Mouse (Mus musculus): ENCODE measurements around the gene Cdc14b. TPM values are rescaled to one million over a fixed set of nuclear protein-coding genes. Genes with fewer than 3 reads are reported as not detected.
A peak's percentile ranks its signal among the peaks of the same experiment; 100 is the strongest.

Cdc14b gene
- polyA plus RNA-seq, 1 experiment from 2014 or later: 8.6 TPM

DNA sequence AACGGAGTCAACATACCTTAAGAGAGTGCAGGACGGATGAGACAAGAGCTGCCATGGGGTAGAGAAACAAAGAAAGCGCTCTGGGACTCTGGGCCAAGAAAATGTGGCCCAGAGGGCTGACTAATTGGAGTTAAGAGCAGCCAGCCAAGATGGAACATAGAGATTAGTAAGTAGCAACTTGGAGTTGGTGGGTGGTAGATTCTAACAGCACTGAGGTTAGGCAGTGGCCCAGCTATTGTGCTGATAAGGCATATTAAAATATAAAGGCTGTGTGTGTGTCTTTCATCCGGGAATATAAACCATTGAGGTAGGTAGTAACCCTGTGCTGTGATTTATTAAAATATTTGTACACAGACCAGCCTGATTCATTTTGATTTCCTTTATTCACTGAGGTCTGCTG, 11.2 kb upstream of the Cdc14b start:
- no peak overlapping the region for H3K9ac ChIP-seq (ENCODE audit: low read length)
- no peak overlapping the region for H3K4me3 ChIP-seq (ENCODE audit: low read length)
- peaks cover 3% of the 10 kb centered on the region; the same call in 1 of the 2 replicates for H3K36me3 ChIP-seq (ENCODE audit: control insufficient read depth, insufficient read depth, low read length)
- ATAC-seq (ENCODE audit: low read depth): no peak
- no peaks in the 10 kb centered on the region; the same call in 1 of the 2 replicates for H3K4me1 ChIP-seq (replicated peaks; ENCODE audit: control insufficient read depth, insufficient read depth, low read length)
- no peak overlapping the region for H3K27ac ChIP-seq (ENCODE audit: low read length)
- no peak overlapping the region for H3K4me2 ChIP-seq (ENCODE audit: low read depth, low read length)
- WGBS: 65% methylated on average over 4 of the region's 4 CpGs
- H3K27me3 ChIP-seq (ENCODE audit: control insufficient read depth, insufficient read depth, low read depth, low read length): no peaks in the 10 kb centered on the region
- H3K9me3 ChIP-seq (ENCODE audit: control insufficient read depth, low read length): 0 out of 2 replicates have a peak, but pooled peaks cover 3% of the 10 kb centered on the region

DNA sequence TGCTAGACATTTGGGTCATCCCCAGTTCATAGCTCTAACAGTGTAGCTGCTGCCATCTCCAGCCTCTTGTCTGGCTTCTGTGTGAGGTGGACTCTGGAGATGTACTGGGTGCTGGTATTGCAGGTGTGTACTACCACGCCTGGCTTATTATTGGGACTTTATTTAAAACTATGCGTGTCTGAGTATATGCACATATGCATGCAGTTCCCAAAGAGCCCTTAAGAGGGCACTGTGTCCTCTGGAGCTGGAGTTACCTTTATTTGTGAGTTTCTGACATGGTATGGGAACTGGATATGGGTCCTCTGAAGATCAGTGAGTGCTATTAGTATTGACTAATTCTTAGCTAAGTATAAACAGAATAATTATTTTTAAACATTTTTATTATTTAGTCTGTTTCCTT, 9.6 kb upstream of the Cdc14b start:
- Histone ChIP-seq H3K27me3 (ENCODE audit: control insufficient read depth, insufficient read depth, low read depth, low read length) (no peaks in the 10 kb centered on the region), H3K4me1 (replicated peaks; ENCODE audit: control insufficient read depth, insufficient read depth, low read length) (no peaks in the 10 kb centered on the region; the same call in 1 of the 2 replicates), H3K27ac (ENCODE audit: low read length) (no peak overlapping the region), H3K9me3 (ENCODE audit: control insufficient read depth, low read length) (0 out of 2 replicates have a peak, but pooled peaks cover 3% of the 10 kb centered on the region), H3K4me3 (ENCODE audit: low read length) (no peak overlapping the region), H3K4me2 (ENCODE audit: low read depth, low read length) (no peak overlapping the region), H3K9ac (ENCODE audit: low read length) (no peak overlapping the region), H3K36me3 (ENCODE audit: control insufficient read depth, insufficient read depth, low read length) (0 out of 2 replicates have a peak, but pooled peaks cover 2% of the 10 kb centered on the region)
- no peak for ATAC-seq (ENCODE audit: low read depth)
- 95% methylated on average over 2 of the region's 2 CpGs for WGBS

DNA sequence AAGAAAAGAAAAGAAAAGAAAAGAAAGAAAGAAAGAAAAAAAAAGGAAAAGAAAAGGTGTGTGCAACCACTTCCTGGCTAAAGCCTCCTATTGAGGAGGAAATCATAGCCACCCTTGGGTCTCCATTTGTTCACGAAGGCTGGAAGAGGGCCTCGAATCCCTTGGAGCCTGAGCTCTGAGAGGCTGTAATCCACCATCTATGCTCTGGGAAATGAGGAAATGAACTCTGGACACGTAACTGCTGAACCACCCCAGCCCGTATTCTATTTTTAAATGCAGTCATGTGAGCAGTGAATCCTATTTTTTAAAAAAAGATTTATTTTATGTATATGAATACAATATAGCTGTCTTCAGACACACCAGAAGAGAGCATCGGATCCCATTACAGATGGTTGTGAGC, 5.8 kb upstream of the Cdc14b start:
- Histone ChIP-seq H3K4me2 (ENCODE audit: low read depth, low read length) (no peak overlapping the region), H3K4me3 (ENCODE audit: low read length) (no peak overlapping the region), H3K27ac (ENCODE audit: low read length) (no peak overlapping the region), H3K36me3 (ENCODE audit: control insufficient read depth, insufficient read depth, low read length) (0 out of 2 replicates have a peak, but pooled peaks cover 2% of the 10 kb centered on the region), H3K27me3 (ENCODE audit: control insufficient read depth, insufficient read depth, low read depth, low read length) (no peaks in the 10 kb centered on the region; the same call in 1 of the 2 replicates), H3K4me1 (replicated peaks; ENCODE audit: control insufficient read depth, insufficient read depth, low read length) (no peaks in the 10 kb centered on the region), H3K9me3 (ENCODE audit: control insufficient read depth, low read length) (0 out of 2 replicates have a peak, but pooled peaks cover 3% of the 10 kb centered on the region), H3K9ac (ENCODE audit: low read length) (no peak overlapping the region)
- 77% methylated on average over 5 of the region's 5 CpGs for WGBS
- no peak for ATAC-seq (ENCODE audit: low read depth)

DNA sequence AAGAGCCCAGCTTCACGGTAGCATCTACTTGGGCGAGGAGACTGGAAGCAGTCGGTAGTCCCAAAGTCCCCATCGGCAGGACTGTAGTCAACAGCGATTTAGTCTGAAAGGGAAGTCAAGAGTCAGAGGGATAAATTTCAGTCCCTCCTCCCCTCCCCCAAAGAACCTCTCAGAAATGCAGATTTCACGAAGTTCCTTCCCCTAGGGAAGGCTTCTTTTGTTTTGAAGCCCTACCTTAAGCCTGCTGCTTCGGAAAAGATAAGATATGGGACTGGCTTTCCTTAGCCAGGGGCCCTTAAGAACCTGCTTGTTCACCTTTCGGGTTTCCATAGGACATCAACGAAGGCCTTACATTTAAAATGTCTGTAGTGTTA, 651 bp upstream of the Cdc14b start:
- Histone ChIP-seq H3K4me3 (ENCODE audit: low read length) (peak overlapping the region; percentile 80), H3K4me1 (replicated peaks; ENCODE audit: control insufficient read depth, insufficient read depth, low read length) (peaks cover 13% of the 10 kb centered on the region; the same call in 1 of the 2 replicates), H3K27me3 (ENCODE audit: control insufficient read depth, insufficient read depth, low read depth, low read length) (no peaks in the 10 kb centered on the region; the same call in 1 of the 2 replicates), H3K36me3 (ENCODE audit: control insufficient read depth, insufficient read depth, low read length) (no peaks in the 10 kb centered on the region), H3K4me2 (ENCODE audit: low read depth, low read length) (peak overlapping the region; percentile 100), H3K9me3 (ENCODE audit: control insufficient read depth, low read length) (no peaks in the 10 kb centered on the region), H3K27ac (ENCODE audit: low read length) (no peak overlapping the region), H3K9ac (ENCODE audit: low read length) (no peak overlapping the region)
- 18% methylated on average over 9 of the region's 9 CpGs for WGBS
- ATAC-seq (ENCODE audit: low read depth): no peak

DNA sequence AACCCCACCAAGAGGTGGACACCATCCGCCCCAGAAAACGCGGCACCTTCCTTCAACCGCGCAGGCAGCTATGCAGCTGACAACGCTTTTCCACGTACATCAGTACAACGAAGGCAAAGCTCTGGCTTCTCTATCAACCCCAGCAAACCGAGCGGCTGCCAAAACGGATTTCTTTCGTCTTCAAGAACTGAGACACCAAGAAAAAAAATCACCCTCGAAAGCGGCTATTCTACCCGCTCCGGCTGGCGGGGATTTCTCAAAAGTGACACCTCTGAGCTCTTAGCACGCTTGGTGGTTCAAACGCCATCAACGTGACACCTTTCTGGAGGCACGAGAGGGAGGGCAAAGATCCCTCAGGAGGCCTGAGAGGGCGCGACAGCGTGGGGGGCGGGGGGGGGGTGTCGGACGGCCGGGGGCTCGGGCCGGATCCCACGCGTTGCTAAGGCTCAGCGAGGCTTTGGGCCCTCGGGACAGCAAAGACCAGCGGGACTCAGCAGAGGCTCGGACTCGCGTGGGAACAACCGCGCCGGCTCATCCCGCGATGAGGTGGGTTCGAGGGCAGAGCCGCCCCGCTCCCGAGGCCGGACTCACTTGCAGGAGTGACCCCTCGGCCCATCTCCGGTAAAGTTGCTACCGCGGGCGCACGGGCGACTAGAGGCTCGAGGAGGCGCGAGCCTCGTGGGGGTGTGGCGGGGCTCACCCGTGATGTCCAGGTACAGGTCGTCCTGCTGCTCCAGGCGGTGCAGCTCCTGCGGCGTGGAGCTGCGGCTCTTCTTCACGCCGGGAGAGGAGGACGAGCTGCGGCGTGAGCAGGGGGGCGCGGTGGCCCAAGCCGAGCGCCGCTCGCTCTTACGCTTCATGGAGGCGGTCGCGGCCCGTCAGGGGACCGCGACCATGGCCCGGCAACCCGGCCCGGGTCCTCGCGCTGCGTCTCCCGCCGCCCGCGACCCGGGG, 922 bp downstream of the Cdc14b start:
- no peak overlapping the region for H3K27ac ChIP-seq (ENCODE audit: low read length)
- under 1% methylated on average over 81 of the region's 95 CpGs for WGBS
- peaks cover 13% of the 10 kb centered on the region; the same call in 1 of the 2 replicates for H3K4me1 ChIP-seq (replicated peaks; ENCODE audit: control insufficient read depth, insufficient read depth, low read length)
- H3K27me3 ChIP-seq (ENCODE audit: control insufficient read depth, insufficient read depth, low read depth, low read length): no peaks in the 10 kb centered on the region; the same call in 1 of the 2 replicates
- peak; percentile 63 for ATAC-seq (ENCODE audit: low read depth)
- H3K9me3 ChIP-seq (ENCODE audit: control insufficient read depth, low read length): no peaks in the 10 kb centered on the region
- no peaks in the 10 kb centered on the region for H3K36me3 ChIP-seq (ENCODE audit: control insufficient read depth, insufficient read depth, low read length)
- peak overlapping the region; percentile 73 for H3K9ac ChIP-seq (ENCODE audit: low read length)
- H3K4me2 ChIP-seq (ENCODE audit: low read depth, low read length): peak overlapping the region; percentile 100
- peak overlapping the region; percentile 80 for H3K4me3 ChIP-seq (ENCODE audit: low read length)

DNA sequence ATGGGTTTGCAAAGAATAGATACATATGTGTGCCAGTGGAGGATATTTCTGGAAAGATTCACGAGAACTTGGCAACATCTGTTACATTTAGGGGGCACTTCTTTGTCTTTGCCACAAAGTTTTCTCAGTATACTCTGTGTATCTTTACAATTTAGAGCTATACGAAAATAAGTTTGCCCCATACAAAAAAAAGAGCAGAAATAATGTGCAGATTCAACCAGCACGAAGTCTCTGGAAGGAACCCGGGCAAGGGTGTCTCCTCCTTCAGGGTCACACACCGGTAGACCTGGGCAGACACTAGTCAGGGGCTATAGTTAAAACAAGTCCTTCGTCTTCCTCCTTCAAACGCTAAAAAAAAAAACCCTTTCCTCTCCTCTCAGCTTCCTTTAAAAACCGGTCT, 1.7 kb downstream of the Cdc14b start:
- Histone ChIP-seq H3K27me3 (ENCODE audit: control insufficient read depth, insufficient read depth, low read depth, low read length) (no peaks in the 10 kb centered on the region; the same call in 1 of the 2 replicates), H3K9ac (ENCODE audit: low read length) (no peak overlapping the region), H3K4me2 (ENCODE audit: low read depth, low read length) (peak overlapping the region; percentile 100), H3K36me3 (ENCODE audit: control insufficient read depth, insufficient read depth, low read length) (no peaks in the 10 kb centered on the region), H3K4me1 (replicated peaks; ENCODE audit: control insufficient read depth, insufficient read depth, low read length) (peaks cover 13% of the 10 kb centered on the region; the same call in 1 of the 2 replicates), H3K27ac (ENCODE audit: low read length) (no peak overlapping the region), H3K4me3 (ENCODE audit: low read length) (peak overlapping the region; percentile 80; the same call in 1 of the 2 replicates), H3K9me3 (ENCODE audit: control insufficient read depth, low read length) (no peaks in the 10 kb centered on the region)
- 30% methylated on average over 8 of the region's 8 CpGs for WGBS
- ATAC-seq (ENCODE audit: low read depth): no peak

DNA sequence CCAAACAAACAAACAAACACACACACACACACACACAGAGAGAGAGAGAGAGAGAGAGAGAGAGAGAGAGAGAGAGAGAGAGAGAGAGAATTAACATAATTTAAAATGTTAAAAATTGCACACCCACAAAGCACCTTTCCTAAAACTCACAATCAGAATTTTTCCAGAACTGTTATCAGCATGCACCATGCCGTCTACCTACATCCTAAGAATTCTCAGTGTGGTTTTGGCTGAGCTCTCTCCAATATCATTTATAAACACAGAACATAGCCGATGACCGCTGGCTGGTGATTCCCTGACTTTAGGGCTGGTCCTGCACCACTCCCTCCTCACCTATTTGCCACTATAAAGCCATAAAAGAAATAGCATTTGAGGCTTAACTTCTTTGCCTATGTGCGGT, 6.7 kb downstream of the Cdc14b start:
- Histone ChIP-seq H3K9ac (ENCODE audit: low read length) (no peak overlapping the region), H3K4me2 (ENCODE audit: low read depth, low read length) (no peak overlapping the region), H3K27ac (ENCODE audit: low read length) (no peak overlapping the region), H3K36me3 (ENCODE audit: control insufficient read depth, insufficient read depth, low read length) (no peaks in the 10 kb centered on the region), H3K27me3 (ENCODE audit: control insufficient read depth, insufficient read depth, low read depth, low read length) (no peaks in the 10 kb centered on the region), H3K4me3 (ENCODE audit: low read length) (no peak overlapping the region), H3K4me1 (replicated peaks; ENCODE audit: control insufficient read depth, insufficient read depth, low read length) (peaks cover 2% of the 10 kb centered on the region; the same call in 1 of the 2 replicates), H3K9me3 (ENCODE audit: control insufficient read depth, low read length) (no peaks in the 10 kb centered on the region)
- no peak for ATAC-seq (ENCODE audit: low read depth)
- WGBS: 64% methylated on average over 4 of the region's 4 CpGs

DNA sequence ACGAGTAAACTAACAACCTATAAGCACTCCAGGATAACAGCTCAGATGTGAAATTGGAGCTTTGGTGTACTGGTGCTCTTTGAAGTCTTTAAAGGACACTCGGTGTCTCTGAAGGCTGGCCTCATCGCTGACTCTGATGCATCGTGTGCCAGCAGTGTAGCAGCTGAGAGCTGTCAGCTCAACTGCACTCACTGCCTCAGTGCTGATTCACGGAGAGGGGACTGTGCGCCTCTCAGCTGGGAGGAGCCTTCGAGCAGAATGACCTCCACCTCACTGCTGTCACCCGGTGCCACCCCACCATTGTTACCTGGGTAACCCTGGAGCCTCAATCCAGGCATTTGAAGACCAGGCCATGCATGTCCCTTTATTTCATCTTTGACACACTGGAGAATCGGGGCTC, 7.9 kb downstream of the Cdc14b start:
- Histone ChIP-seq H3K9me3 (ENCODE audit: control insufficient read depth, low read length) (no peaks in the 10 kb centered on the region), H3K4me3 (ENCODE audit: low read length) (no peak overlapping the region), H3K27ac (ENCODE audit: low read length) (no peak overlapping the region), H3K36me3 (ENCODE audit: control insufficient read depth, insufficient read depth, low read length) (no peaks in the 10 kb centered on the region), H3K27me3 (ENCODE audit: control insufficient read depth, insufficient read depth, low read depth, low read length) (no peaks in the 10 kb centered on the region), H3K9ac (ENCODE audit: low read length) (no peak overlapping the region), H3K4me1 (replicated peaks; ENCODE audit: control insufficient read depth, insufficient read depth, low read length) (no peaks in the 10 kb centered on the region; the same call in 1 of the 2 replicates), H3K4me2 (ENCODE audit: low read depth, low read length) (no peak overlapping the region)
- whole genome bisulfite sequencing: 17% methylated on average over 9 of the region's 9 CpGs
- 0 out of 2 replicates have a peak, but pooled peaks have one; percentile 45 for ATAC-seq (ENCODE audit: low read depth)

DNA sequence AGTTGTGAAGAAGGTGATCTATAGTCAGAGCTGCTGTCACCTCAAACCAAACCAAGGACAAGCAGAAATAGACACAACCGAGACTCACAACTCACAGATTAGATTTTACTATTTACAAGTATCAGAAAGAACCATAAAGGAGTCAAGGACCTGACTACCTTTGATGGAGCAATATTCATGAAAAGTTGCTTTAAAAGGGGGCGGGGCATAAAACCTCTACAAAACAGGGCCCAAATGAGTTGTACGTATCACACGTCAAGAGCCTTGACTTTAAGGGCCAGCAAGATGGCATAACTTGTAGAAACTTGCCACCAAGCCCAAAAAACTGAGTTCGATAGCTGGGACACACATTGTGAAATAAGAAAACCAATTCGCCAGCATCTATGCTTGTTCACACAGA, 10.5 kb downstream of the Cdc14b start:
- Histone ChIP-seq H3K27ac (ENCODE audit: low read length) (no peak overlapping the region), H3K9ac (ENCODE audit: low read length) (no peak overlapping the region), H3K4me3 (ENCODE audit: low read length) (no peak overlapping the region), H3K4me1 (replicated peaks; ENCODE audit: control insufficient read depth, insufficient read depth, low read length) (no peaks in the 10 kb centered on the region; the same call in 1 of the 2 replicates), H3K9me3 (ENCODE audit: control insufficient read depth, low read length) (no peaks in the 10 kb centered on the region), H3K4me2 (ENCODE audit: low read depth, low read length) (no peak overlapping the region), H3K36me3 (ENCODE audit: control insufficient read depth, insufficient read depth, low read length) (no peaks in the 10 kb centered on the region), H3K27me3 (ENCODE audit: control insufficient read depth, insufficient read depth, low read depth, low read length) (no peaks in the 10 kb centered on the region)
- ATAC-seq (ENCODE audit: low read depth): no peak
- 89% methylated on average over 6 of the region's 6 CpGs for WGBS
